Comparison of ENCODE assay signal across 8 mouse cellular contexts in the genomic region with DNA sequence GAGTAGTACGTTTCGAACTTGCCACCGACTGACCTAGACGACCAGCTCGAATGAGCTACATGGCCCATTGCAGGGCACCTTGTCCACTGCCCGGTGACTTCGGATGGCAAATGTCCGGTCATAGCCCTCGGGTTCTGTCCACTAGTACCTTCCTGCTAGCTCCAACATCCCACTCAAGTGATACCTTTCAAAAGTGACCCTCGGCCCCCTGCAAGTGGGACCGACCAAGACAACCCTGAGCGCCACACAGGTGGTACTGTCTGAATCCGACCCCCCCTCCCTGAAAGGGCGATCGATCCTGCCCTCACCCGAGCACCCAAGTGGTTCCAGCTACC. TPM values are rescaled to one million over a fixed set of nuclear protein-coding genes. Genes with fewer than 3 reads are reported as not detected.
DNase-seq lines count a peak whose midpoint lies in the region; ATAC-seq and TF ChIP-seq lines count a peak whose summit lies in the region.

No protein-coding gene starts in this region.

- H3K4me1 ChIP-seq in heart, embryonic 13.5 days, result peaks cover 27% of the 10 kb centered on the region
- H3K4me1 ChIP-seq in ES-Bruce4 (ENCODE audit: control insufficient read depth, insufficient read depth, low read length), result peaks cover 6% of the 10 kb centered on the region
- H3K4me1 ChIP-seq in hindbrain, embryonic 11.5 days (replicated peaks; ENCODE audit: control insufficient read depth, insufficient read depth, low read length), result peaks cover 11% of the 10 kb centered on the region

- TF ChIP-seq CTCF in ES-Bruce4 (IDR thresholded peaks at IDR 0.05; ENCODE audit: low read depth, low read length), result no peak

- TF ChIP-seq EP300 in ES-Bruce4 (IDR thresholded peaks at IDR 0.05; ENCODE audit: insufficient read depth, low read depth, low read length), result no peak

- peak overlapping the region; percentile 91 for H3K9ac ChIP-seq in heart, embryonic 13.5 days
- peak overlapping the region; percentile 43 for H3K9ac ChIP-seq in ES-Bruce4 (ENCODE audit: low read depth, poor library complexity, severe bottlenecking)
- peak overlapping the region; percentile 74 for H3K9ac ChIP-seq in hindbrain, embryonic 11.5 days (ENCODE audit: low read depth, low read length)

- peak overlapping the region; percentile 83 for H3K4me3 ChIP-seq in heart, embryonic 13.5 days
- H3K4me3 ChIP-seq in ES-Bruce4 (ENCODE audit: low read depth, low read length) (peak overlapping the region; percentile 87), macrophage (ENCODE audit: inconsistent target) (peak overlapping the region; percentile 94)
- peak overlapping the region; percentile 65 for H3K4me3 ChIP-seq in hindbrain, embryonic 11.5 days (ENCODE audit: low read depth, low read length)

- no peak for ATAC-seq in heart, embryonic 13.5 days (ENCODE audit: extremely low read depth, insufficient number of reproducible peaks, low FRiP score, low TSS enrichment)
- peak; percentile 50 for ATAC-seq in hindbrain, embryonic 11.5 days (ENCODE audit: low FRiP score)

- no peaks in the 10 kb centered on the region for H3K9me3 ChIP-seq in heart, embryonic 13.5 days
- no peaks in the 10 kb centered on the region for H3K9me3 ChIP-seq in ES-Bruce4 (replicated peaks; ENCODE audit: control insufficient read depth, insufficient read depth, low read length, poor library complexity, severe bottlenecking)
- H3K9me3 ChIP-seq in hindbrain, embryonic 11.5 days (ENCODE audit: control insufficient read depth, low read length), result no peaks in the 10 kb centered on the region

- no peaks in the 10 kb centered on the region for H3K27me3 ChIP-seq in heart, embryonic 13.5 days (replicated peaks)
- no peaks in the 10 kb centered on the region for H3K27me3 ChIP-seq in ES-Bruce4 (ENCODE audit: control insufficient read depth, insufficient read depth, low read length, poor library complexity, severe bottlenecking)
- H3K27me3 ChIP-seq in hindbrain, embryonic 11.5 days (ENCODE audit: control insufficient read depth, insufficient read depth, low read length), result no peaks in the 10 kb centered on the region

- 0% methylated on average over 16 of the region's 16 CpGs for WGBS in heart, embryonic 13.5 days
- WGBS in hindbrain, embryonic 11.5 days, result under 1% methylated on average over 16 of the region's 16 CpGs
- 1% methylated on average over 16 of the region's 16 CpGs for WGBS in macrophage (ENCODE audit: missing documents)

- peak overlapping the region; percentile 88 for H3K27ac ChIP-seq in heart, embryonic 13.5 days (replicated peaks)
- H3K27ac ChIP-seq in ES-Bruce4 (ENCODE audit: insufficient read depth, low read length) (peak overlapping the region; percentile 3; the same call in 1 of the 2 replicates), macrophage (peak overlapping the region; percentile 58)
- no peak overlapping the region for H3K27ac ChIP-seq in hindbrain, embryonic 11.5 days (ENCODE audit: low read depth, low read length)

- peak overlapping the region; percentile 81 for H3K4me2 ChIP-seq in heart, embryonic 13.5 days
- H3K4me2 ChIP-seq in hindbrain, embryonic 11.5 days (replicated peaks; ENCODE audit: low read depth, low read length), result peak overlapping the region; percentile 98

- no peak for TF ChIP-seq POLR2A in ES-Bruce4 (IDR thresholded peaks at IDR 0.05; ENCODE audit: insufficient read depth, low read length)

- H3K36me3 ChIP-seq in heart, embryonic 13.5 days, result peaks cover 23% of the 10 kb centered on the region
- H3K36me3 ChIP-seq in ES-Bruce4 (ENCODE audit: control insufficient read depth, insufficient read depth, low read length, poor library complexity, severe bottlenecking), result no peaks in the 10 kb centered on the region; the same call in 1 of the 2 replicates
- no peaks in the 10 kb centered on the region for H3K36me3 ChIP-seq in hindbrain, embryonic 11.5 days (ENCODE audit: control insufficient read depth, insufficient read depth, low read length)
- peaks cover 4% of the 10 kb centered on the region; the same call in 1 of the 2 replicates for H3K36me3 ChIP-seq in macrophage (ENCODE audit: inconsistent target)

- no peak for DNase-seq in heart, postnatal 36 days
- DNase-seq in hindbrain, embryonic 11.5 days (ENCODE audit: low spot score), result no peak
- no peak for DNase-seq in cerebellum, adult 11 months
- DNase-seq in cerebellum, adult 18-20 months, result no peak
- DNase-seq in left cerebral cortex, adult 9 months (ENCODE audit: low spot score in 2 of 2), result no peak

- peaks cover 39% of the 10 kb centered on the region for H3K79me2 ChIP-seq in macrophage (ENCODE audit: inconsistent target)

- intact Hi-C loops in heart, postnatal 36 days (cut with DNase I), result no loop called here

RNA-seq across cellular contexts. Expression of a gene that starts 1.0 kb away (rescaled TPM):
- 5.3 and 6.6 TPM in 2 replicates for polyA plus RNA-seq in heart, embryonic 13.5 days (2015; fragmentation: Nextera tagmentation; extraction: Ambion mirVana)
- total RNA-seq in heart, postnatal 36 days (2021), result 10 to 100 TPM; 17.3 to 22.2 TPM
- polyA plus RNA-seq in ES-Bruce4 (2011; ENCODE audit: insufficient read depth, insufficient read length, low read depth, missing spikeins) (9.6 and 10.2 TPM in 2 replicates), macrophage (2018) (2.2 to 9.2 TPM (median 3.1 TPM) in 3 replicates)
- 7.3 and 8.5 TPM in 2 replicates for polyA plus RNA-seq in hindbrain, embryonic 11.5 days (2014; fragmentation: Nextera tagmentation; extraction: Ambion mirVana)
- 10 to 100 TPM in 10 of 26 experiments, 1 to 10 TPM in 15, under 1 TPM in 1; 0.62 to 26.5 (median 6.3) TPM for total RNA-seq in macrophage (2018; cell fraction: chromatin; rRNA removed)
- total RNA-seq in macrophage (2018; cell fraction: cytosol; rRNA removed), result 1 to 10 TPM; 1.6 to 9.0 (median 5.1) TPM
- total RNA-seq in macrophage (2018; cell fraction: nucleus; rRNA removed), result 10 to 100 TPM in 4 of 26 experiments, 1 to 10 TPM in 22; 1.8 to 19.3 (median 5.6) TPM

RNA-seq across cellular contexts. Expression of a gene that starts 1.8 kb away (rescaled TPM):
- polyA plus RNA-seq in heart, embryonic 13.5 days (2015; fragmentation: Nextera tagmentation; extraction: Ambion mirVana), result 2.1 TPM in 2 replicates
- 1 to 10 TPM; 8.9 to 10.0 TPM for total RNA-seq in heart, postnatal 36 days (2021)
- 6.5 and 7.2 TPM in 2 replicates for polyA plus RNA-seq in ES-Bruce4 (2011; ENCODE audit: insufficient read depth, insufficient read length, low read depth, missing spikeins)
- 2.9 and 3.9 TPM in 2 replicates for polyA plus RNA-seq in hindbrain, embryonic 11.5 days (2014; fragmentation: Nextera tagmentation; extraction: Ambion mirVana)
- total RNA-seq in macrophage (2018; cell fraction: chromatin; rRNA removed), result 10 to 100 TPM in 4 of 26 experiments, 1 to 10 TPM in 21, under 1 TPM in 1; 0.87 to 15.3 (median 5.3) TPM
- total RNA-seq in macrophage (2018; cell fraction: cytosol; rRNA removed), result 1 to 10 TPM; 1.2 to 8.6 (median 5.0) TPM
- total RNA-seq in macrophage (2018; cell fraction: nucleus; rRNA removed), result 10 to 100 TPM in 3 of 26 experiments, 1 to 10 TPM in 22, under 1 TPM in 1; 0.96 to 15.9 (median 4.5) TPM
- 4.1 to 4.8 TPM (median 4.5 TPM) in 3 replicates for polyA plus RNA-seq in macrophage (2018)

RNA-seq across cellular contexts. Expression of a gene that starts 18.3 kb away (rescaled TPM):
- polyA plus RNA-seq in heart, embryonic 13.5 days (2015; fragmentation: Nextera tagmentation; extraction: Ambion mirVana), result 7.8 and 8.2 TPM in 2 replicates
- total RNA-seq in heart, postnatal 36 days (2021), result 10 to 100 TPM; 67.5 to 69.2 TPM
- polyA plus RNA-seq in ES-Bruce4 (2011; ENCODE audit: insufficient read depth, insufficient read length, low read depth, missing spikeins) (77.3 and 84.3 TPM in 2 replicates), macrophage (2018) (51.8 to 78.1 TPM (median 55.3 TPM) in 3 replicates)
- polyA plus RNA-seq in hindbrain, embryonic 11.5 days (2014; fragmentation: Nextera tagmentation; extraction: Ambion mirVana), result 14.1 and 16.1 TPM in 2 replicates
- 10 to 100 TPM; 15.6 to 63.9 (median 38.0) TPM for total RNA-seq in macrophage (2018; cell fraction: chromatin; rRNA removed)
- total RNA-seq in macrophage (2018; cell fraction: cytosol; rRNA removed), result 10 to 100 TPM; 50.6 to 70.6 (median 58.9) TPM
- 10 to 100 TPM; 21.7 to 69.9 (median 44.3) TPM for total RNA-seq in macrophage (2018; cell fraction: nucleus; rRNA removed)

RNA-seq across cellular contexts. Expression of a gene that starts 31.2 kb away (rescaled TPM):
- polyA plus RNA-seq in heart, embryonic 13.5 days (2015; fragmentation: Nextera tagmentation; extraction: Ambion mirVana), result 11.2 and 14.3 TPM in 2 replicates
- 10 to 100 TPM; 22.3 to 26.2 TPM for total RNA-seq in heart, postnatal 36 days (2021)
- 61.8 and 63.8 TPM in 2 replicates for polyA plus RNA-seq in ES-Bruce4 (2011; ENCODE audit: insufficient read depth, insufficient read length, low read depth, missing spikeins)
- 12.8 and 14.2 TPM in 2 replicates for polyA plus RNA-seq in hindbrain, embryonic 11.5 days (2014; fragmentation: Nextera tagmentation; extraction: Ambion mirVana)
- 10 to 100 TPM in 15 of 26 experiments, 1 to 10 TPM in 11; 7.1 to 19.7 (median 10.7) TPM for total RNA-seq in macrophage (2018; cell fraction: chromatin; rRNA removed)
- total RNA-seq in macrophage (2018; cell fraction: cytosol; rRNA removed), result 10 to 100 TPM in 24 of 26 experiments, 1 to 10 TPM in 2; 8.5 to 19.3 (median 12.5) TPM
- total RNA-seq in macrophage (2018; cell fraction: nucleus; rRNA removed), result 10 to 100 TPM in 19 of 26 experiments, 1 to 10 TPM in 7; 6.8 to 20.6 (median 13.6) TPM
- polyA plus RNA-seq in macrophage (2018), result 11.9 to 14.5 TPM (median 14.2 TPM) in 3 replicates

RNA-seq across cellular contexts. Expression of a gene that starts 39.9 kb away (rescaled TPM):
- polyA plus RNA-seq in heart, embryonic 13.5 days (2015; fragmentation: Nextera tagmentation; extraction: Ambion mirVana), result 0.43 and 0.51 TPM in 2 replicates
- total RNA-seq in heart, postnatal 36 days (2021), result under 1 TPM; 0.53 to 0.68 TPM
- polyA plus RNA-seq in ES-Bruce4 (2011; ENCODE audit: insufficient read depth, insufficient read length, low read depth, missing spikeins) (1.8 and 2.1 TPM in 2 replicates), macrophage (2018) (10.3 to 30.9 TPM (median 23.9 TPM) in 3 replicates)
- 40.1 and 51.9 TPM in 2 replicates for polyA plus RNA-seq in hindbrain, embryonic 11.5 days (2014; fragmentation: Nextera tagmentation; extraction: Ambion mirVana)
- 100 to 1,000 TPM in 11 of 26 experiments, 10 to 100 TPM in 14, 1 to 10 TPM in 1; 5.2 to 291 (median 63.5) TPM for total RNA-seq in macrophage (2018; cell fraction: chromatin; rRNA removed)
- total RNA-seq in macrophage (2018; cell fraction: cytosol; rRNA removed), result 10 to 100 TPM; 10.0 to 91.8 (median 32.8) TPM
- 100 to 1,000 TPM in 8 of 26 experiments, 10 to 100 TPM in 18; 10.8 to 160 (median 53.8) TPM for total RNA-seq in macrophage (2018; cell fraction: nucleus; rRNA removed)
